Mouse (Mus musculus): ENCODE results near the gene S1pr2.
A peak's percentile ranks its signal among the peaks of the same experiment; 100 is the strongest.
"Not testable (repeated sequence)": the region's sequence is repeated elsewhere in the genome, so short reads cannot be mapped to it uniquely, and the experiment has no call there.

S1pr2 gene

GRCm38 (mm10) chr9:20976216-20976960 lies at the start of gene S1pr2:
TSS of gene S1pr2 (minus strand) at chr9:20976781.
- peak; percentile 83 to 85 for DNase-seq

- DNase-seq, result no peak
These were observed 48.8 kb upstream of the S1pr2 start for GRCm38 (mm10) chr9:21025258-21025810.

- no peak for DNase-seq
These were observed 46.1 kb upstream of the S1pr2 start for GRCm38 (mm10) chr9:21022726-21023125.

GRCm38 (mm10) chr9:21022288-21022687 lies 45.7 kb upstream of the S1pr2 start:
- DNase-seq, result no peak

- DNase-seq, result no peak
These were observed 44.8 kb upstream of the S1pr2 start for GRCm38 (mm10) chr9:21021363-21021762.

GRCm38 (mm10) chr9:21018600-21018999 lies 42.0 kb upstream of the S1pr2 start:
- DNase-seq, result no peak

- peak; percentile 20 to 29 for DNase-seq
These were observed 40.6 kb upstream of the S1pr2 start for GRCm38 (mm10) chr9:21017177-21017575.

- DNase-seq, result peak; percentile 44 to 49
These were observed 40.0 kb upstream of the S1pr2 start for GRCm38 (mm10) chr9:21016331-21017176.

GRCm38 (mm10) chr9:21015571-21016130 lies 39.1 kb upstream of the S1pr2 start, which contains the start of gene Icam1:
TSS of gene Icam1 (plus strand) at chr9:21015985.
- peak; percentile 78 to 79 for DNase-seq

- DNase-seq, result peak; percentile 91 to 93
These were observed 38.4 kb upstream of the S1pr2 start for GRCm38 (mm10) chr9:21014691-21015570.

GRCm38 (mm10) chr9:21012368-21012767 lies 35.8 kb upstream of the S1pr2 start:
- peak in 1 of 2 experiments; percentile 12 for DNase-seq

GRCm38 (mm10) chr9:21011846-21012312 lies 35.3 kb upstream of the S1pr2 start:
- DNase-seq, result no peak

GRCm38 (mm10) chr9:21010939-21011541 lies 34.5 kb upstream of the S1pr2 start:
- DNase-seq, result not testable (repeated sequence)

GRCm38 (mm10) chr9:21010362-21010761 lies 33.8 kb upstream of the S1pr2 start:
- no peak for DNase-seq

- no peak for DNase-seq
These were observed 31.4 kb upstream of the S1pr2 start for GRCm38 (mm10) chr9:21008007-21008406.

GRCm38 (mm10) chr9:21007313-21007952 lies 30.9 kb upstream of the S1pr2 start:
- no peak for DNase-seq

GRCm38 (mm10) chr9:21002627-21003551 lies 26.3 kb upstream of the S1pr2 start, which contains the start of gene Mrpl4:
TSS of gene Mrpl4 (plus strand) at chr9:21002738.
- DNase-seq, result peak; percentile 93

GRCm38 (mm10) chr9:21002270-21002626 lies 25.7 kb upstream of the S1pr2 start:
- peak in 1 of 2 experiments; percentile 14 for DNase-seq

GRCm38 (mm10) chr9:21001651-21002200 lies 25.1 kb upstream of the S1pr2 start:
- no peak for DNase-seq
